Mouse (Mus musculus) liver, embryonic 12.5 days (tissue): ENCODE data around the gene Dgkh. TPM values are rescaled to one million over a fixed set of nuclear protein-coding genes. Genes with fewer than 3 reads are reported as not detected.

ENCODE experiments used
- ATAC-seq: fragments of 200-750 bp; cut with Nextera tagmentation; 2 replicates; pipeline ENCODE4 v1.8.0; 2017; ENCODE audit warnings: moderate number of reproducible peaks, mild to moderate bottlenecking, moderate library complexity
- H3K27ac ChIP-seq: fragments of 300-500 bp; sonication (generic); 2 replicates; pipeline ENCODE4 v1.5.1; 2016; ENCODE audit warnings: mild to moderate bottlenecking
- H3K27me3 ChIP-seq: fragments of 300-500 bp; sonication (generic); replicated peaks from 2 replicates; pipeline ENCODE4 v1.6.1; 2016; ENCODE audit warnings: mild to moderate bottlenecking, moderate library complexity
- H3K36me3 ChIP-seq: fragments of 300-500 bp; sonication (generic); 2 replicates; pipeline ENCODE4 v1.6.1; 2016; ENCODE audit warnings: mild to moderate bottlenecking, moderate library complexity
- H3K4me1 ChIP-seq: fragments of 300-500 bp; sonication (generic); 2 replicates; pipeline ENCODE4 v1.6.1; 2016
- H3K4me2 ChIP-seq: fragments of 300-500 bp; sonication (generic); 2 replicates; pipeline ENCODE4 v1.6.1; 2016; ENCODE audit warnings: mild to moderate bottlenecking, moderate library complexity
- H3K4me3 ChIP-seq: fragments of 300-500 bp; sonication (generic); 2 replicates; pipeline ENCODE4 v1.5.1; 2016; ENCODE audit warnings: mild to moderate bottlenecking, moderate library complexity
- H3K9ac ChIP-seq: fragments of 300-500 bp; sonication (generic); 2 replicates; pipeline ENCODE4 v1.6.1; 2016; ENCODE audit warnings: mild to moderate bottlenecking, moderate library complexity
- H3K9me3 ChIP-seq: fragments of 300-500 bp; sonication (generic); replicated peaks from 2 replicates; pipeline ENCODE4 v1.6.1; 2016; ENCODE audit warnings: mild to moderate bottlenecking, moderate library complexity
- WGBS: fragments of 180-500 bp; shearing (Covaris S2); methylation state at CpG from one replicate; pipeline ENCODE4 v1.1.7; 2016; ENCODE audit not compliant: insufficient replicate concordance; 5-methylcytosine and 5-hydroxymethylcytosine counted together
- polyA plus RNA-seq: library from polyadenylated mRNA; unstranded; fragments of >200 nt; fragmentation: Nextera tagmentation; extraction: Ambion mirVana; gene quantifications from 2 replicates; pipeline ENCODE4 v1.2.1, GENCODE M21; 2016

Dgkh gene
- polyA plus RNA-seq, 1 experiment from 2014 or later: 1.2 TPM

DNA sequence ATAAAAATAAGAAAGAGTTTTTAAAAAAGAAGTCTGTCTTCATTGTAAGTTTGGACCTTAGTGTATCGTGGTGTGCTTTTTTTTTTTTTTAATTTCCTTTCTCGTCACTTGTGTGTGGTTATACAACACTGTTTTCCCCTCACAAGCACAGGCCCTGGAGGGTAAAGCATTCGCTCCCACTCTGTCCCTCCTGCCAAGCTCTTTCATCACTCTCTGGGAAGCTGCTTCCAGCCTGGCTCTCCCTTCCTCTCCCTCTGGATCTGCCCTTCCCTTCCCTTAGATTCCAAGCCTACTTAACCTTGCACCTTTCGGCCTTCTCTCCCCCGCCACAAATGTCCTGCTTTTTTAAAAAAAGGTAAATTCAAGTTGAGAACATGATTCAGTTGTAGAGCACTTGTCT, 69.9 kb downstream of the Dgkh start:
- Histone ChIP-seq H3K27ac (no peak overlapping the region), H3K36me3 (no peaks in the 10 kb centered on the region), H3K4me2 (no peak overlapping the region), H3K9ac (no peak overlapping the region), H3K9me3 (no peaks in the 10 kb centered on the region), H3K4me1 (no peaks in the 10 kb centered on the region), H3K27me3 (no peaks in the 10 kb centered on the region), H3K4me3 (no peak overlapping the region)
- 73% methylated on average over 5 of the region's 5 CpGs for WGBS
- no peak for ATAC-seq

GRCm38 (mm10) chr14:78661462-78661861, 71.1 kb downstream of the Dgkh start:
- no peaks in the 10 kb centered on the region for H3K4me1 ChIP-seq
- no peak for ATAC-seq
- no peak overlapping the region for H3K4me3 ChIP-seq
- H3K27me3 ChIP-seq: no peaks in the 10 kb centered on the region
- H3K27ac ChIP-seq: no peak overlapping the region
- H3K36me3 ChIP-seq: no peaks in the 10 kb centered on the region
- no peaks in the 10 kb centered on the region for H3K9me3 ChIP-seq
- H3K9ac ChIP-seq: no peak overlapping the region
- 83% methylated on average over 14 of the region's 14 CpGs for WGBS
- no peak overlapping the region for H3K4me2 ChIP-seq

GRCm38 (mm10) chr14:78658697-78659096, 73.9 kb downstream of the Dgkh start:
- 87% methylated on average over 6 of the region's 6 CpGs for WGBS
- Histone ChIP-seq H3K4me3 (no peak overlapping the region), H3K4me1 (no peaks in the 10 kb centered on the region), H3K27me3 (no peaks in the 10 kb centered on the region), H3K27ac (no peak overlapping the region), H3K9me3 (no peaks in the 10 kb centered on the region), H3K36me3 (no peaks in the 10 kb centered on the region), H3K4me2 (no peak overlapping the region), H3K9ac (no peak overlapping the region)
- no peak for ATAC-seq

DNA sequence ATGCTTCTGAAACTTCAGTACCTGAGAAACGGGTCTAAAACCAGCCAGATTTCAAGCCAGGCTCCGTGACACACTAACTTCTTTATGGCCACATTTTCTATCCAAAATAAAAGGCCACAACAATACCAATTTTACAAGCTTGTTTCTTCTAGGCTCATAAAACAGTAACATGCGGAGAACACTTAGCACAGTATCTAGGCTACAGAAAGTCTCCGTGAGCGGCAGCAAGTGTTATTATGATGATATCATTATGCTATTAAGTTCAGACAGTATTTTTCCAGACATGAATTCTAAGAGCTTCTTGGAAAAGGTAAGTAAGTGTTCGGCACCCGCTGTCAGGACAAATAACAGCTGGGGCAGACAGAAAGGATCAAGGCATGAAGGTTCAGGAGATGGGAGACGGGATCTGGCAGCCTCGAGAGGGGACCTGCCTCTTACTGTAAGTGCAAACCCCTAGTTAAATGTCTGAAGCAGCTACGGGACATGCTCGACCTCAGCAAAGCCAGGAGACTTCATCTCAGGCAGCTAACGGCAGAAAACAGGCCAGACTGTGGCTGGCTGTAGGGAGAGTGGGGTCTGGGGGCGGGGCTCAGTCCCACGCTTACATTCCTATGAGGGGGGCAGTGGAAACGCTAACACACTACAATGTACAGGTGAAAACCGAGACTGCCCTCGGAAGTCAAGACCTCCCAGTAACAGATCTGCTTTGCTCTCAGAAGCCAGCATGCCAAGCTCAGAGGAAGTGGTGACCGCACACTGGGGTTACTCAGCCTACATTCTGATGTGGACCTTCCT, 75.5 kb downstream of the Dgkh start:
- WGBS: 79% methylated on average over 18 of the region's 18 CpGs
- Histone ChIP-seq H3K27ac (no peak overlapping the region), H3K4me3 (no peak overlapping the region), H3K36me3 (no peaks in the 10 kb centered on the region), H3K4me1 (no peaks in the 10 kb centered on the region), H3K27me3 (no peaks in the 10 kb centered on the region), H3K9ac (no peak overlapping the region), H3K9me3 (no peaks in the 10 kb centered on the region), H3K4me2 (no peak overlapping the region)
- ATAC-seq: no peak

GRCm38 (mm10) chr14:78654939-78655556, 77.5 kb downstream of the Dgkh start:
- no peaks in the 10 kb centered on the region for H3K9me3 ChIP-seq
- no peak for ATAC-seq
- WGBS: 72% methylated on average over 7 of the region's 7 CpGs
- H3K4me2 ChIP-seq: no peak overlapping the region
- H3K36me3 ChIP-seq: no peaks in the 10 kb centered on the region
- no peaks in the 10 kb centered on the region for H3K4me1 ChIP-seq
- H3K4me3 ChIP-seq: no peak overlapping the region
- H3K27ac ChIP-seq: no peak overlapping the region
- no peak overlapping the region for H3K9ac ChIP-seq
- H3K27me3 ChIP-seq: no peaks in the 10 kb centered on the region

GRCm38 (mm10) chr14:78654196-78654595, 78.4 kb downstream of the Dgkh start:
- WGBS: 77% methylated on average over 10 of the region's 10 CpGs
- H3K27me3 ChIP-seq: no peaks in the 10 kb centered on the region
- H3K4me3 ChIP-seq: no peak overlapping the region
- H3K9ac ChIP-seq: no peak overlapping the region
- no peak overlapping the region for H3K4me2 ChIP-seq
- H3K36me3 ChIP-seq: no peaks in the 10 kb centered on the region
- no peak overlapping the region for H3K27ac ChIP-seq
- H3K4me1 ChIP-seq: no peaks in the 10 kb centered on the region
- no peaks in the 10 kb centered on the region for H3K9me3 ChIP-seq
- no peak for ATAC-seq

DNA sequence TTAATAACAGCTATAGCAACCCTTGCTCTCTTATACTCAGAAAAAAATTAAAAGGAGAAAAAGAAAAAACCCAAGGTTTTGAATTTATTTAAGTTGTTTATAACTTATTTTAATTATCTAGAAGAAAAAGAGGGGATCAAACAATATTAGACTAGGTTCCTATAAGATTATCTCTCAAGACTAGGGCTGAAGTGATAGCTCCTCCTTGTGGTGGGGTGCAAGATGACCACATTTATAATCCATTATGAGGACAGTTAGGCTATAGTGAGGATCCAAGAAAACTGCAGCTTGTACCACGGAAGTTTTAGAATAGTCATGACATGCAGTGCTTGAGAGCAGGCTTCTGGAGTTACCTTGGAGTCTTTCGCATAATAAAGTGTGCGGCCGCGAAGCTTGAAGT, 79.2 kb downstream of the Dgkh start:
- no peak for ATAC-seq
- H3K9me3 ChIP-seq: no peaks in the 10 kb centered on the region
- no peaks in the 10 kb centered on the region for H3K36me3 ChIP-seq
- no peak overlapping the region for H3K4me2 ChIP-seq
- WGBS: 89% methylated on average over 5 of the region's 5 CpGs
- no peak overlapping the region for H3K9ac ChIP-seq
- no peak overlapping the region for H3K27ac ChIP-seq
- H3K27me3 ChIP-seq: no peaks in the 10 kb centered on the region
- H3K4me1 ChIP-seq: no peaks in the 10 kb centered on the region
- no peak overlapping the region for H3K4me3 ChIP-seq

DNA sequence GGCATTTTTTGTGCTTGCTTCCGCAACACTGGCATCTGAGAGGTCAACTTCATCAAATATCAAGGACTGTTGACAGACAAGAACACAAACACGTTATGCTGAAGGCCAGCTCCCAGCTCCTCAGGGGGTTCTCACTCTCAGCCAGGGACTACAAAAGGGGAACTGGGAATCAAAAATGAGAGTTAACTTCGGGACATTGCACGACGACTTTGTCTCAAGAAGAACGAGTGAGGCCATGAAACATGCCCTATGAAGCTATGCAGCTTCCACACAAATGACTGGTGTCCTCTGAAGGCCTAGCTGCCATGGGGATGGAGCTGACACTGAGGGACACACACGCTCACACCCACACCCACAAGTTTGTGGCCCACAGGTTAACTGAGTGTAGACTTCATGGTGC, 80.9 kb downstream of the Dgkh start:
- no peaks in the 10 kb centered on the region for H3K36me3 ChIP-seq
- ATAC-seq: no peak
- no peak overlapping the region for H3K4me3 ChIP-seq
- no peaks in the 10 kb centered on the region for H3K4me1 ChIP-seq
- 69% methylated on average over 7 of the region's 7 CpGs for WGBS
- H3K9me3 ChIP-seq: no peaks in the 10 kb centered on the region
- no peak overlapping the region for H3K4me2 ChIP-seq
- H3K27ac ChIP-seq: no peak overlapping the region
- H3K9ac ChIP-seq: no peak overlapping the region
- H3K27me3 ChIP-seq: no peaks in the 10 kb centered on the region

- no peak overlapping the region for H3K9ac ChIP-seq
- no peaks in the 10 kb centered on the region for H3K4me1 ChIP-seq
- H3K4me3 ChIP-seq: no peak overlapping the region
- no peaks in the 10 kb centered on the region for H3K36me3 ChIP-seq
- no peak for ATAC-seq
- WGBS: 77% methylated on average over 9 of the region's 9 CpGs
- no peaks in the 10 kb centered on the region for H3K9me3 ChIP-seq
- H3K27ac ChIP-seq: no peak overlapping the region
- no peak overlapping the region for H3K4me2 ChIP-seq
- no peaks in the 10 kb centered on the region for H3K27me3 ChIP-seq
Measured at GRCm38 (mm10) chr14:78650379-78651095, 82.0 kb downstream of the Dgkh start.

GRCm38 (mm10) chr14:78649525-78650274, 82.9 kb downstream of the Dgkh start:
- Histone ChIP-seq H3K36me3 (no peaks in the 10 kb centered on the region), H3K4me2 (no peak overlapping the region), H3K9ac (no peak overlapping the region), H3K27ac (no peak overlapping the region), H3K4me1 (no peaks in the 10 kb centered on the region), H3K27me3 (no peaks in the 10 kb centered on the region), H3K4me3 (no peak overlapping the region), H3K9me3 (no peaks in the 10 kb centered on the region)
- 77% methylated on average over 21 of the region's 21 CpGs for WGBS
- ATAC-seq: no peak

- 58% methylated on average over 3 of the region's 3 CpGs for WGBS
- H3K4me1 ChIP-seq: no peaks in the 10 kb centered on the region
- ATAC-seq: no peak
Measured at GRCm38 (mm10) chr14:78645622-78646021, 87.0 kb downstream of the Dgkh start.

DNA sequence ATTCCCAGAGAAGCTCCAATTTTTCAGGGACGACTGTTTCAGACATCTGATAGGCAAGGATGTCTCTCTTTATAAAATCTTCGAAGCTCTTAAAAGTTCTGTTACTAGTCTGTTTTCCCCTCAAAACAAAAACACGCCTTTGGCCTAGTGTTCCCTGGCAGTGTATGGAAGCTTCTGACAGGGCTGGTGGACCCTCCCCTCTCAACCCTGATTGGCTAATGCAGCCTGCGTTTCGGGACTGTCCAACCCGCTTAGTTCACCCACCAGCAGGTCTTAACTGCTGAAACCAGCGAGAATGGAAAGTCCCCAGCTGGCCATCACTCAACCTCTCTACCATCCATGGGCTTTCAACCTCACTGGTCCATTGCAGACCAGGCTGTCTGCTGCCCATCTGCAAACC, 91.3 kb downstream of the Dgkh start:
- WGBS: 60% methylated on average over 7 of the region's 7 CpGs
- Histone ChIP-seq H3K27me3 (no peaks in the 10 kb centered on the region), H3K27ac (no peak overlapping the region), H3K9ac (no peak overlapping the region), H3K4me3 (no peak overlapping the region), H3K36me3 (no peaks in the 10 kb centered on the region), H3K4me2 (no peak overlapping the region), H3K4me1 (no peaks in the 10 kb centered on the region), H3K9me3 (no peaks in the 10 kb centered on the region)
- ATAC-seq: no peak

More at GRCm38 (mm10) chr14:78645622-78646021, 87.0 kb downstream of the Dgkh start:
- H3K4me2 ChIP-seq: no peak overlapping the region
- no peaks in the 10 kb centered on the region for H3K9me3 ChIP-seq
- H3K9ac ChIP-seq: no peak overlapping the region
- H3K36me3 ChIP-seq: no peaks in the 10 kb centered on the region
- H3K27me3 ChIP-seq: no peaks in the 10 kb centered on the region
- no peak overlapping the region for H3K27ac ChIP-seq
- no peak overlapping the region for H3K4me3 ChIP-seq
